Mouse (Mus musculus) monocyte, adult 2 months (primary cell): ENCODE data around the gene Ptprg.
"Not testable (repeated sequence)": the region's sequence is repeated elsewhere in the genome, so short reads cannot be mapped to it uniquely, and the experiment has no call there.

ENCODE experiments used
- DNase-seq, 2 experiments: peaks; one replicate each; pipeline ENCODE4 v3.0.0; 2022; ENCODE audit warnings: low spot score in 2 of 2, low read depth in 1 of 2

Ptprg gene

GRCm38 (mm10) chr14:12036530-12037283, 483.4 kb downstream of the Ptprg start:
- DNase-seq: no peak

GRCm38 (mm10) chr14:12039743-12040142, 486.4 kb downstream of the Ptprg start:
- DNase-seq: no peak

GRCm38 (mm10) chr14:12041566-12041965, 488.2 kb downstream of the Ptprg start:
- DNase-seq: no peak

GRCm38 (mm10) chr14:12046226-12046882, 493.0 kb downstream of the Ptprg start:
- no peak for DNase-seq

GRCm38 (mm10) chr14:12047637-12048036, 494.3 kb downstream of the Ptprg start:
- DNase-seq: no peak

GRCm38 (mm10) chr14:12056912-12057524, 503.7 kb downstream of the Ptprg start:
- DNase-seq: no peak

- no peak for DNase-seq
These were observed 504.5 kb downstream of the Ptprg start for GRCm38 (mm10) chr14:12057856-12058255.

GRCm38 (mm10) chr14:12059149-12059548, 505.8 kb downstream of the Ptprg start:
- DNase-seq: no peak

GRCm38 (mm10) chr14:12061313-12061712, 508.0 kb downstream of the Ptprg start:
- DNase-seq: not testable (repeated sequence)

GRCm38 (mm10) chr14:12062628-12063360, 509.5 kb downstream of the Ptprg start:
- no peak for DNase-seq

GRCm38 (mm10) chr14:12065001-12065400, 511.7 kb downstream of the Ptprg start:
- DNase-seq: no peak

- no peak for DNase-seq
These were observed 512.4 kb downstream of the Ptprg start for GRCm38 (mm10) chr14:12065736-12066135.

GRCm38 (mm10) chr14:12069707-12070106, 516.4 kb downstream of the Ptprg start:
- no peak for DNase-seq

GRCm38 (mm10) chr14:12070361-12070760, 517.0 kb downstream of the Ptprg start:
- no peak for DNase-seq

GRCm38 (mm10) chr14:12070856-12071465, 517.6 kb downstream of the Ptprg start:
- DNase-seq: no peak

- no peak for DNase-seq
These were observed 518.9 kb downstream of the Ptprg start for GRCm38 (mm10) chr14:12072026-12072861.

- no peak for DNase-seq
These were observed 520.2 kb downstream of the Ptprg start for GRCm38 (mm10) chr14:12073408-12074107.

- DNase-seq: no peak
These were observed 523.9 kb downstream of the Ptprg start for GRCm38 (mm10) chr14:12077193-12077592.

- no peak for DNase-seq
These were observed 525.9 kb downstream of the Ptprg start for GRCm38 (mm10) chr14:12079250-12079649.
